Mouse (Mus musculus) embryonic facial prominence, embryonic 10.5 days (tissue): ENCODE measurements around the gene Troap. TPM values are rescaled to one million over a fixed set of nuclear protein-coding genes. Genes with fewer than 3 reads are reported as not detected.

Source experiments
- DNase-seq: peaks from one replicate; pipeline ENCODE4 v3.0.0-alpha.2; 2017; ENCODE audit warnings: low spot score
- H3K27ac ChIP-seq: fragments of 300-500 bp; sonication (generic); replicated peaks from 2 replicates; pipeline ENCODE4 v1.5.1; 2016; ENCODE audit warnings: mild to moderate bottlenecking
- H3K27me3 ChIP-seq: fragments of 300-500 bp; sonication (generic); replicated peaks from 2 replicates; pipeline ENCODE4 v1.6.1; 2016; ENCODE audit warnings: low read depth, mild to moderate bottlenecking; ENCODE audit not compliant: poor library complexity, severe bottlenecking
- H3K36me3 ChIP-seq: fragments of 300-500 bp; sonication (generic); replicated peaks from 2 replicates; pipeline ENCODE4 v1.6.1; 2016; ENCODE audit warnings: mild to moderate bottlenecking, moderate library complexity
- H3K4me1 ChIP-seq: fragments of 300-500 bp; sonication (generic); 2 replicates; pipeline ENCODE4 v1.6.1; 2016
- H3K4me3 ChIP-seq: fragments of 300-500 bp; sonication (generic); 2 replicates; pipeline ENCODE4 v1.5.1; 2016; ENCODE audit warnings: mild to moderate bottlenecking, moderate library complexity
- H3K9me3 ChIP-seq: fragments of 300-500 bp; sonication (generic); 2 replicates; pipeline ENCODE4 v1.6.1; 2016; ENCODE audit warnings: mild to moderate bottlenecking
- WGBS: fragments of 180-500 bp; shearing (Covaris S2); methylation state at CpG from one replicate; pipeline ENCODE4 v1.1.7; 2016; 5-methylcytosine and 5-hydroxymethylcytosine counted together
- polyA plus RNA-seq: library from polyadenylated mRNA; unstranded; fragments of >200 nt; fragmentation: Nextera tagmentation; extraction: Ambion mirVana; gene quantifications from 2 replicates; pipeline ENCODE4 v1.2.1, GENCODE M21; 2016

Gene Troap
- polyA plus RNA-seq, 1 experiment from 2014 or later: 53.1 TPM

GRCm38 (mm10) chr15:99113396-99113975, 39.1 kb downstream of the Troap start:
- 8% methylated on average over 9 of the region's 9 CpGs for WGBS
- Histone ChIP-seq H3K27me3 (no peaks in the 10 kb centered on the region), H3K4me3 (peak overlapping the region; percentile 27; the same call in 1 of the 2 replicates)

GRCm38 (mm10) chr15:99114312-99115064, 40.1 kb downstream of the Troap start:
- H3K27me3 ChIP-seq: no peaks in the 10 kb centered on the region
- no peak overlapping the region for H3K4me3 ChIP-seq
- peaks cover 20% of the 10 kb centered on the region for H3K4me1 ChIP-seq
- H3K9me3 ChIP-seq: no peaks in the 10 kb centered on the region
- DNase-seq: no peak
- 50% methylated on average over 14 of the region's 14 CpGs for WGBS
- no peaks in the 10 kb centered on the region for H3K36me3 ChIP-seq
- H3K27ac ChIP-seq: no peak overlapping the region

More at GRCm38 (mm10) chr15:99113396-99113975, 39.1 kb downstream of the Troap start:
- Histone ChIP-seq H3K9me3 (no peaks in the 10 kb centered on the region), H3K27ac (no peak overlapping the region), H3K4me1 (peaks cover 20% of the 10 kb centered on the region), H3K36me3 (no peaks in the 10 kb centered on the region)
- DNase-seq: peak; percentile 51

- no peak for DNase-seq
- Histone ChIP-seq H3K36me3 (no peaks in the 10 kb centered on the region), H3K27ac (no peak overlapping the region), H3K4me3 (no peak overlapping the region), H3K4me1 (peaks cover 22% of the 10 kb centered on the region), H3K9me3 (no peaks in the 10 kb centered on the region), H3K27me3 (no peaks in the 10 kb centered on the region)
- 89% methylated on average over 7 of the region's 7 CpGs for WGBS
These were observed 40.7 kb downstream of the Troap start for GRCm38 (mm10) chr15:99115065-99115423.

GRCm38 (mm10) chr15:99116539-99116938, 42.2 kb downstream of the Troap start:
- WGBS: 65% methylated on average over 11 of the region's 11 CpGs

GRCm38 (mm10) chr15:99120814-99121213, 46.4 kb downstream of the Troap start:
- no peaks in the 10 kb centered on the region for H3K9me3 ChIP-seq
- 0 out of 2 replicates have a peak overlapping the region, but pooled peaks have one; percentile 5 for H3K4me3 ChIP-seq
- H3K27me3 ChIP-seq: no peaks in the 10 kb centered on the region
- DNase-seq: no peak
- H3K36me3 ChIP-seq: no peaks in the 10 kb centered on the region
- H3K27ac ChIP-seq: peak overlapping the region; percentile 45; the same call in 1 of the 2 replicates
- peaks cover 21% of the 10 kb centered on the region for H3K4me1 ChIP-seq
- 14% methylated on average over 11 of the region's 11 CpGs for WGBS

More at GRCm38 (mm10) chr15:99116539-99116938, 42.2 kb downstream of the Troap start:
- no peak overlapping the region for H3K4me3 ChIP-seq
- 0 out of 2 replicates have a peak overlapping the region, but pooled peaks have one; percentile 4 for H3K27ac ChIP-seq
- no peak for DNase-seq
- no peaks in the 10 kb centered on the region for H3K27me3 ChIP-seq
- H3K4me1 ChIP-seq: peaks cover 31% of the 10 kb centered on the region
- H3K9me3 ChIP-seq: no peaks in the 10 kb centered on the region
- no peaks in the 10 kb centered on the region for H3K36me3 ChIP-seq

- 79% methylated on average over 2 of the region's 2 CpGs for WGBS
- no peaks in the 10 kb centered on the region for H3K27me3 ChIP-seq
- H3K9me3 ChIP-seq: no peaks in the 10 kb centered on the region
- no peak for DNase-seq
- H3K4me1 ChIP-seq: peaks cover 23% of the 10 kb centered on the region
- H3K4me3 ChIP-seq: no peak overlapping the region
- H3K27ac ChIP-seq: no peak overlapping the region
- no peaks in the 10 kb centered on the region for H3K36me3 ChIP-seq
These were observed 48.3 kb downstream of the Troap start for GRCm38 (mm10) chr15:99122642-99123041.

GRCm38 (mm10) chr15:99125711-99126080, 51.3 kb downstream of the Troap start, which contains the start of gene Spats2:
Spats2 (plus strand) TSS chr15:99125916.
- Histone ChIP-seq H3K27me3 (no peaks in the 10 kb centered on the region), H3K27ac (peak within 1 kb of the TSS; percentile 99), H3K4me1 (peaks cover 43% of the 10 kb centered on the region), H3K9me3 (no peaks in the 10 kb centered on the region), H3K36me3 (peaks cover 16% of the 10 kb centered on the region), H3K4me3 (peak within 1 kb of the TSS; percentile 94)
- no peak for DNase-seq
- WGBS: 2% methylated on average over 12 of the region's 12 CpGs

GRCm38 (mm10) chr15:99126081-99126815, 51.9 kb downstream of the Troap start:
- H3K4me3 ChIP-seq: peak overlapping the region; percentile 94
- peaks cover 45% of the 10 kb centered on the region for H3K4me1 ChIP-seq
- WGBS: 2% methylated on average over 115 of the region's 115 CpGs
- H3K27me3 ChIP-seq: no peaks in the 10 kb centered on the region
- H3K36me3 ChIP-seq: peaks cover 18% of the 10 kb centered on the region
- DNase-seq: peak; percentile 94
- H3K27ac ChIP-seq: peak overlapping the region; percentile 99
- no peaks in the 10 kb centered on the region for H3K9me3 ChIP-seq

GRCm38 (mm10) chr15:99126816-99127365, 52.5 kb downstream of the Troap start:
- under 1% methylated on average over 35 of the region's 35 CpGs for WGBS
- no peak for DNase-seq
- no peaks in the 10 kb centered on the region for H3K27me3 ChIP-seq
- peak overlapping the region; percentile 99 for H3K27ac ChIP-seq
- H3K9me3 ChIP-seq: no peaks in the 10 kb centered on the region
- H3K36me3 ChIP-seq: peaks cover 25% of the 10 kb centered on the region
- peaks cover 50% of the 10 kb centered on the region for H3K4me1 ChIP-seq
- H3K4me3 ChIP-seq: peak overlapping the region; percentile 94

GRCm38 (mm10) chr15:99127851-99128522, 53.6 kb downstream of the Troap start:
- 74% methylated on average over 6 of the region's 6 CpGs for WGBS
- Histone ChIP-seq H3K27me3 (no peaks in the 10 kb centered on the region), H3K27ac (0 out of 2 replicates have a peak overlapping the region, but pooled peaks have one; percentile 58), H3K36me3 (peaks cover 34% of the 10 kb centered on the region), H3K9me3 (no peaks in the 10 kb centered on the region), H3K4me1 (peaks cover 50% of the 10 kb centered on the region), H3K4me3 (peak overlapping the region; percentile 94)
- DNase-seq: no peak

GRCm38 (mm10) chr15:99129441-99129840, 55.1 kb downstream of the Troap start:
- WGBS: 48% methylated on average over 11 of the region's 11 CpGs
- Histone ChIP-seq H3K36me3 (peaks cover 49% of the 10 kb centered on the region), H3K4me1 (peaks cover 50% of the 10 kb centered on the region), H3K9me3 (no peaks in the 10 kb centered on the region), H3K27ac (peak overlapping the region; percentile 79), H3K27me3 (no peaks in the 10 kb centered on the region), H3K4me3 (peak overlapping the region; percentile 29)
- DNase-seq: no peak
